Mouse (Mus musculus): ENCODE results near the gene Ctss.

The Ctss gene

GRCm38 (mm10) chr3:95526622-95527211, at the start of gene Ctss:
Ctss (plus strand) TSS chr3:95526786.
- Histone ChIP-seq H3K36me3 (ENCODE audit: control insufficient read depth, insufficient read depth, low read length, poor library complexity, severe bottlenecking) (peaks cover 4% of the 10 kb centered on the region), H3K27me3 (ENCODE audit: control insufficient read depth, insufficient read depth, low read length, poor library complexity, severe bottlenecking) (no peaks in the 10 kb centered on the region)
- DNase-seq (ENCODE audit: low read depth, low spot score), result peak; percentile 81

- DNase-seq (ENCODE audit: low read depth, low spot score), result no peak
- Histone ChIP-seq H3K27me3 (ENCODE audit: control insufficient read depth, insufficient read depth, low read length, poor library complexity, severe bottlenecking) (no peaks in the 10 kb centered on the region), H3K36me3 (ENCODE audit: control insufficient read depth, insufficient read depth, low read length, poor library complexity, severe bottlenecking) (peaks cover 13% of the 10 kb centered on the region; the same call in 1 of the 2 replicates)
Observed at GRCm38 (mm10) chr3:95478966-95479365, 47.6 kb upstream of the Ctss start.

GRCm38 (mm10) chr3:95486421-95486820, 40.2 kb upstream of the Ctss start:
- Histone ChIP-seq H3K27me3 (ENCODE audit: control insufficient read depth, insufficient read depth, low read length, poor library complexity, severe bottlenecking) (no peaks in the 10 kb centered on the region), H3K36me3 (ENCODE audit: control insufficient read depth, insufficient read depth, low read length, poor library complexity, severe bottlenecking) (peaks cover 18% of the 10 kb centered on the region)

GRCm38 (mm10) chr3:95488679-95489078, 37.9 kb upstream of the Ctss start:
- no peak for DNase-seq (ENCODE audit: low read depth, low spot score)

More at GRCm38 (mm10) chr3:95486421-95486820, 40.2 kb upstream of the Ctss start:
- no peak for DNase-seq (ENCODE audit: low read depth, low spot score)

GRCm38 (mm10) chr3:95490238-95490637, 36.3 kb upstream of the Ctss start:
- no peaks in the 10 kb centered on the region for H3K27me3 ChIP-seq (ENCODE audit: control insufficient read depth, insufficient read depth, low read length, poor library complexity, severe bottlenecking)
- peaks cover 19% of the 10 kb centered on the region for H3K36me3 ChIP-seq (ENCODE audit: control insufficient read depth, insufficient read depth, low read length, poor library complexity, severe bottlenecking)
- no peak for DNase-seq (ENCODE audit: low read depth, low spot score)

More at GRCm38 (mm10) chr3:95488679-95489078, 37.9 kb upstream of the Ctss start:
- Histone ChIP-seq H3K36me3 (ENCODE audit: control insufficient read depth, insufficient read depth, low read length, poor library complexity, severe bottlenecking) (peaks cover 19% of the 10 kb centered on the region), H3K27me3 (ENCODE audit: control insufficient read depth, insufficient read depth, low read length, poor library complexity, severe bottlenecking) (no peaks in the 10 kb centered on the region)

GRCm38 (mm10) chr3:95494342-95494741, 32.2 kb upstream of the Ctss start:
- H3K27me3 ChIP-seq (ENCODE audit: control insufficient read depth, insufficient read depth, low read length, poor library complexity, severe bottlenecking), result no peaks in the 10 kb centered on the region

DNA sequence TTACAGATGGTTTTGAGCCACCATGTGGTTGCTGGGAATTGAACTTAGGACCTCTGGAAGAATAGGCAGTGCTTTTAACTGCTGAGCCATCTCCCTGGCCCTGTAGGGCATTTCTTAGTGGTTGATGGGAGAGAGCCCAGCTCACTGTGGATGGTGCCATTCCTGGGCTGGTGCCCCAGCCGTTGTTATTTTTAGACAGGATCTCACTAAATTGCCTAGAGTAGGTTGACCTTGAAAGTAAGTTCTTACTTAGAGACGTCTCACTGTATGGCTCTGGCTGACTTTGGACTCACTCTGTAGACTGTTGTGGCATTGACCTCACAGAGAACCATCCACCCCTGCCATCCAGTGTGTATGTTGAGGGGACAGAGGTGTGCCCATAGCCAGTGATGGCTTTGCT, 28.4 kb upstream of the Ctss start:
- H3K36me3 ChIP-seq (ENCODE audit: control insufficient read depth, insufficient read depth, low read length, poor library complexity, severe bottlenecking), result peaks cover 2% of the 10 kb centered on the region; the same call in 1 of the 2 replicates
- no peak for DNase-seq (ENCODE audit: low read depth, low spot score)
- no peaks in the 10 kb centered on the region; the same call in 1 of the 2 replicates for H3K27me3 ChIP-seq (ENCODE audit: control insufficient read depth, insufficient read depth, low read length, poor library complexity, severe bottlenecking)

More at GRCm38 (mm10) chr3:95494342-95494741, 32.2 kb upstream of the Ctss start:
- peak; percentile 75 for DNase-seq (ENCODE audit: low read depth, low spot score)
- peaks cover 10% of the 10 kb centered on the region for H3K36me3 ChIP-seq (ENCODE audit: control insufficient read depth, insufficient read depth, low read length, poor library complexity, severe bottlenecking)

DNA sequence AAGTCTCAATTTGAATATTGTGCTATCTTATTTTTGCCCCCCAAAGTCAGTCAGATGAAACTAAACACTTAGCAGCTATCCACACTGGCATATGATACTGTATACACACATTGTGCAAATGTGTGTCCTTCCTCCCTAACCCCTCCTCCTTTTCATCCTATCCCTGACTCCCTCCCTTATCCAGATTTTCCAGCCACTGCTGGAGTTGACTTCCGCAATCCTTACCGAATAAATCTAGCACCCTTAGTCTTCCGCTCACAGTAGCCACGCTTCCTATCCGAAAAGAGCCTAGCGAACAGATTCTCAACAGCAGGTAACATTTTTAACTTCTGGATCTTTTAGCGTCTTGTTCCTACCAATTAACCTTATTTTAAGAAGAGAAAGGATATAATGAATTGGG, 27.6 kb upstream of the Ctss start, which contains the start of gene Ctsk:
Ctsk (plus strand) TSS at position 233 of the 400 bp plus-strand sequence.
- no peak for DNase-seq (ENCODE audit: low read depth, low spot score)
- Histone ChIP-seq H3K27me3 (ENCODE audit: control insufficient read depth, insufficient read depth, low read length, poor library complexity, severe bottlenecking) (no peaks in the 10 kb centered on the region; the same call in 1 of the 2 replicates), H3K36me3 (ENCODE audit: control insufficient read depth, insufficient read depth, low read length, poor library complexity, severe bottlenecking) (no peaks in the 10 kb centered on the region)

DNA sequence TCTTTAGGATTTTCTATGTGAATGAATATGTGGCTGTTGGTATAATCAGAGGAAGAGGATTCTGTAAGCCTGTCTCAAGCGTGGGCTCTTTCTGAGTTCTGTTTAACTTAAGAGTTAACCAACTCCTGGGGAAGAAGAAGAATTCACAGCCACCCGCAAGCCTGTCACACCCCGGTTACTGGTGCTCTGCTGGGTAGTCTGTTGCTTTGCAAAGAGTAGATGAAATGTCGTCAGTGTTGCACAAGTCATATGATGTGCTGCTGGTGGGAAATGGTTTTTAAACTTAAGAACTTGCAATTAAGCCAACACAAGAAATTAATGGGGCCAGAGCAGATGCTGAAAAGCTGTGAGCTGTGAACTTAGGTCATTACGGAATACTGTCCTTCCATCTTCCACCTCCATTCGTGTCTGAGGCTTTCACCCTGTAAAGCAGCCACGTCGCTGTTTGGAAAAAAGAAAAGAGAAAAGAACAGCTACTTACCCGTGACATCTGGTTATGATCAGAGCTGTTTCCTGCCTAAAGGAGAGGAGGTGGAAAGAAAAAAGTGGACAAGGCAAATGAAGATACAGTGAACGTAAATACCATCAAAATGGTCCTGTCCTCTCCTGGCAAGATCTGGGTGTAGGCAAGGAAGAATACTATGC, 27.0 kb upstream of the Ctss start:
- Histone ChIP-seq H3K36me3 (ENCODE audit: control insufficient read depth, insufficient read depth, low read length, poor library complexity, severe bottlenecking) (no peaks in the 10 kb centered on the region), H3K27me3 (ENCODE audit: control insufficient read depth, insufficient read depth, low read length, poor library complexity, severe bottlenecking) (no peaks in the 10 kb centered on the region; the same call in 1 of the 2 replicates)
- DNase-seq (ENCODE audit: low read depth, low spot score), result no peak

DNA sequence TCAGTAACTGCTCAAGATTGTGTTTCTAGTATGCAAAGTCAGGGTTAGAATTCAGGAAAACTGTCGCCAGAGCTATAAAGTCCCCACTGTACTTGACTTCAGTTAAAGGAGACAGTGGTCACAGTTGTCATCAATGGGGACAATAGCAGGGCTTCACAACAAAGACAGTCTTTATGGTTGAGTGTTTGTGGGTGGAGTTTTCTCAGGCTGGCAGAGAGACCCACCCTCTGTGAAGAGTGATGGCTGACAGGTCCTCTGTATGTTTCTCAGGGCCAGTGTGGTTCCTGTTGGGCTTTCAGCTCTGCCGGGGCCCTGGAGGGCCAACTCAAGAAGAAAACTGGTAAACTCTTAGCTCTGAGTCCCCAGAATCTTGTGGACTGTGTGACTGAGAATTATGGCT, 24.3 kb upstream of the Ctss start:
- no peak for DNase-seq (ENCODE audit: low read depth, low spot score)
- Histone ChIP-seq H3K27me3 (ENCODE audit: control insufficient read depth, insufficient read depth, low read length, poor library complexity, severe bottlenecking) (no peaks in the 10 kb centered on the region; the same call in 1 of the 2 replicates), H3K36me3 (ENCODE audit: control insufficient read depth, insufficient read depth, low read length, poor library complexity, severe bottlenecking) (no peaks in the 10 kb centered on the region)

DNA sequence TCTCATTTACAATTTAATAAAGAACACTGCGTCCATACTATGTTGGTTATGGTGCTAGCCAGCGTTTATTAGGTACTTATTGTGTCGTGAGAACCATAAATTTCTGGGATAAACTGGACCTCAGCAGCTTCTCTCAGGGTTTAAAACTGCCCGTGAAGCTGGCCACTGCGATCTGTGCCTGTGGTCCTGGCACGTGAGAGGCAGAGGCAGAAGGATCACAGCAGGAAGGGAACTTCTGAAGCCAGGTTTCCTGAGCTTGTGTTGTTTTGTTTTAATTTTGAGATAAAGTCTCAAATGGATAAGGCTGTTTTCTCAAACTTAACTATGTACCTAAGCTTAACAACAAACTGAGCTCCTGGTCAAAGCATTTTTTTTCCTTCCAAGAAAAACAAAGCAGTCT, 17.2 kb upstream of the Ctss start:
- no peak for DNase-seq (ENCODE audit: low read depth, low spot score)
- Histone ChIP-seq H3K36me3 (ENCODE audit: control insufficient read depth, insufficient read depth, low read length, poor library complexity, severe bottlenecking) (no peaks in the 10 kb centered on the region), H3K27me3 (ENCODE audit: control insufficient read depth, insufficient read depth, low read length, poor library complexity, severe bottlenecking) (no peaks in the 10 kb centered on the region)

DNA sequence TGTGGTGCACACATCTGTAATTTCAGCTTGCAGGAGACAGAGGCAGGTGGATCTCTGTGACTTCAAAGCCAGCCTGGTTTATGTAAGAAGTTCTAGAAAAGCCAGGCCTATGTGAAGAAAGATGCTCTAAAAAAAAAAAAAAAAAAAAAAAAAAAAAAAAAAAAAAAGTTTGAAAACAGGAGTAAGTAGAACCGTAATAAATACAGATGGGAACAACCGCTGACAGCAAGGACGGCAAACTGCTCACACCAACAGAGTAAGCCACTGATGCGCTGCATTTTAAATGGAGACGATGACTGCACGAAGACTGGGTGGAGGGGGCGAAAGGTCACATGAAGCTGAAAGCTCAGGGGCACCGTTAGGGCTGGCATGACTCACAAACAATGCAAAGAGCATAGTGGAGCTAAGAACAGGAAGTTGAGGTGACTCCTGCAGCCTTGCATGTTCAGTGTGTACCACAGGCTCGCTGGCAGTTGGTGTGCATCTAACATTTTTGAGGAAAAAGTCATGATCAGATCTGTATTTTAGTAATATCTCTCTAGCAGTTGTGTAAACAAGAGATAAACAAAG, 14.9 kb upstream of the Ctss start:
- H3K27me3 ChIP-seq (ENCODE audit: control insufficient read depth, insufficient read depth, low read length, poor library complexity, severe bottlenecking), result no peaks in the 10 kb centered on the region
- peak; percentile 63 for DNase-seq (ENCODE audit: low read depth, low spot score)
- H3K36me3 ChIP-seq (ENCODE audit: control insufficient read depth, insufficient read depth, low read length, poor library complexity, severe bottlenecking), result no peaks in the 10 kb centered on the region

DNA sequence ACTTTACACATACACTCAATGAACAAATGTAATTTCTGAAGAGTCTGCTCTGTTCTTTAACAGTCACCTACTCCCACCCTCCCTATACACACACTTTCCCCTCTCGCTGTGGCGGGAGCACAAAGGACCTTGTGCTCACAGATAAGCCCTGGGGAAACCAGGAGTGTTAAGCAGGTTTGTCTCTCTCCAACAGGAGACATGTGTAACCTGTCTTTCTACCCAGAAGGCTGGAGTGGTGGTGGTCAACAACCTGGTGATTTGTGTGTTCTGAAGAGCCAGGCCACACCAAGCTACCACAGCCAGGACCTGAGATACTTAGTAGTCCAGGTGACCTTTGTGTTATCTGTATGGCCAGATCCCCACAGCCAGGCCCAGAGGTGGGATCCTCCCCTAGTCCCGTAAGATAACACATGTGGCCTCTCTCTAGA, 10.0 kb upstream of the Ctss start:
- DNase-seq (ENCODE audit: low read depth, low spot score), result no peak
- no peaks in the 10 kb centered on the region for H3K27me3 ChIP-seq (ENCODE audit: control insufficient read depth, insufficient read depth, low read length, poor library complexity, severe bottlenecking)
- H3K36me3 ChIP-seq (ENCODE audit: control insufficient read depth, insufficient read depth, low read length, poor library complexity, severe bottlenecking), result no peaks in the 10 kb centered on the region

DNA sequence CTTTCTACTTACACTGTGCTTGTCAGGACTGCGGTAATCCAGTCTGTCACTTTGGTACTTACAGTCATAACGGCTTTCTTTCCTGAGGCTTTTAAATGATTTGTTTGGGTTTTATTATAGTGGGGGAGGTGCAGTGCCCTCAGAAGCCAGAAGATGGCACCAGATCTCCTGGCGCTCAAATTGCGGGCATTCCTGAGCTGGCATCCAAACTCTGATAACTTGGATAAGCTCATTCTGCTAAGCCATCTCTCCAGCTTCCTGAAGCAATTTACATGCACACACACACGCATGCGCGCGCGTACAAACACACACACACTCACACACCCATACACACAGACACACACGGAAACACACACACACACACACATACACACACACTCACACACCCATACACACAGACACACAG, 9.1 kb upstream of the Ctss start:
- no peaks in the 10 kb centered on the region for H3K27me3 ChIP-seq (ENCODE audit: control insufficient read depth, insufficient read depth, low read length, poor library complexity, severe bottlenecking)
- peak; percentile 74 for DNase-seq (ENCODE audit: low read depth, low spot score)

GRCm38 (mm10) chr3:95518891-95519290, 7.7 kb upstream of the Ctss start:
- no peaks in the 10 kb centered on the region for H3K36me3 ChIP-seq (ENCODE audit: control insufficient read depth, insufficient read depth, low read length, poor library complexity, severe bottlenecking)
- H3K27me3 ChIP-seq (ENCODE audit: control insufficient read depth, insufficient read depth, low read length, poor library complexity, severe bottlenecking), result no peaks in the 10 kb centered on the region
- DNase-seq (ENCODE audit: low read depth, low spot score), result no peak

More for the DNA sequence above, 9.1 kb upstream of the Ctss start:
- H3K36me3 ChIP-seq (ENCODE audit: control insufficient read depth, insufficient read depth, low read length, poor library complexity, severe bottlenecking), result no peaks in the 10 kb centered on the region
